8 mouse cellular contexts compared by ENCODE assay signal in genomic region chr19:47882151-47882881, GRCm38 (mm10). TPM values are rescaled to one million over a fixed set of nuclear protein-coding genes. Genes with fewer than 3 reads are reported as not detected.
DNase-seq lines count a peak whose midpoint lies in the region; TF ChIP-seq lines count a peak whose summit lies in the region.

No protein-coding gene starts in this region.

- H3K27ac ChIP-seq in left cerebral cortex, adult 2 months = no peak overlapping the region

- peak; percentile 88 for DNase-seq in T-cell, adult 2 months (ENCODE audit: low spot score)
- DNase-seq in cerebellum, postnatal 10 days = peak; percentile 92 to 94
- peak; percentile 62 to 67 for DNase-seq in frontal cortex, postnatal 25 days (ENCODE audit: low spot score in 2 of 2)
- peak; percentile 96 for DNase-seq in induced T-regulatory cell, adult 2 months (ENCODE audit: low read depth)
- peak; percentile 68 to 81 for DNase-seq in left cerebral cortex, adult 2 months (ENCODE audit: extremely low spot score in 1 of 2, low spot score in 2 of 2)
- DNase-seq in mesoderm, embryonic 11.5 days (ENCODE audit: low read depth, low spot score) = peak; percentile 94
- peak; percentile 64 for DNase-seq in right cerebral cortex, postnatal 25 days
- peak; percentile 67 to 77 for DNase-seq in urinary bladder, postnatal 4 days (ENCODE audit: low spot score in 2 of 2)

- no peak overlapping the region for H3K4me3 ChIP-seq in left cerebral cortex, adult 2 months

- TF ChIP-seq CTCF in left cerebral cortex, adult 2 months (IDR thresholded peaks at IDR 0.05) = no peak; the same call in none of the 2 replicates

- intact Hi-C loops in left cerebral cortex, adult 2 months (cut with DNase I) = loop anchor here (1.0 to 10.0 kb wide), 2 partner anchors 50 to 1382 kb away; no protein-coding TSS in a partner anchor

RNA-seq across cellular contexts. Expression of gene Gsto2, which starts 17.0 kb away (rescaled TPM):
- 1 to 10 TPM; 1.4 to 2.2 TPM for total RNA-seq in left cerebral cortex, adult 2 months (2021)

RNA-seq across cellular contexts. Expression of gene Gsto1, which starts 27.5 kb away (rescaled TPM):
- 10 to 100 TPM; 44.1 to 45.2 TPM for total RNA-seq in left cerebral cortex, adult 2 months (2021)

RNA-seq across cellular contexts. Expression of gene Cfap43, which starts 36.8 kb away (rescaled TPM):
- total RNA-seq in left cerebral cortex, adult 2 months (2021) = under 1 TPM; 0.30 to 0.66 TPM

RNA-seq across cellular contexts. Expression of gene Itprip, which starts 36.8 kb away (rescaled TPM):
- 1 to 10 TPM in 1 of 2 experiments, under 1 TPM in 1; 0.95 to 1.5 TPM for total RNA-seq in left cerebral cortex, adult 2 months (2021)

RNA-seq across cellular contexts. Expression of gene Cfap58, which starts 55.2 kb away (rescaled TPM):
- total RNA-seq in left cerebral cortex, adult 2 months (2021) = under 1 TPM; 0.27 to 0.30 TPM
